Mouse (Mus musculus) forebrain, embryonic 15.5 days (tissue): Measurements from ENCODE around the gene Pcna. TPM values are rescaled to one million over a fixed set of nuclear protein-coding genes. Genes with fewer than 3 reads are reported as not detected.

Experiments used
- ATAC-seq: fragments of 200-750 bp; cut with Nextera tagmentation; replicated peaks from 2 replicates; pipeline ENCODE4 v1.8.0; 2017; ENCODE audit warnings: mild to moderate bottlenecking, moderate TSS enrichment, moderate library complexity
- H3K27ac ChIP-seq: fragments of 300-500 bp; sonication (generic); replicated peaks from 2 replicates; pipeline ENCODE4 v1.5.1; 2015; ENCODE audit warnings: mild to moderate bottlenecking, inconsistent platforms
- H3K27me3 ChIP-seq: fragments of 300-500 bp; sonication (generic); 2 replicates; pipeline ENCODE4 v1.6.1; 2015; ENCODE audit warnings: inconsistent platforms
- H3K36me3 ChIP-seq: fragments of 300-500 bp; sonication (generic); 2 replicates; pipeline ENCODE4 v1.6.1; 2015; ENCODE audit warnings: mild to moderate bottlenecking, inconsistent platforms
- H3K4me1 ChIP-seq: fragments of 300-500 bp; sonication (generic); 2 replicates; pipeline ENCODE4 v1.6.1; 2015; ENCODE audit warnings: inconsistent platforms
- H3K4me2 ChIP-seq: fragments of 300-500 bp; sonication (generic); replicated peaks from 2 replicates; pipeline ENCODE4 v1.6.1; 2015; ENCODE audit warnings: mild to moderate bottlenecking, inconsistent platforms
- H3K4me3 ChIP-seq: fragments of 300-500 bp; sonication (generic); 2 replicates; pipeline ENCODE4 v1.5.1; 2015; ENCODE audit warnings: mild to moderate bottlenecking, inconsistent platforms
- H3K9ac ChIP-seq: fragments of 300-500 bp; sonication (generic); replicated peaks from 2 replicates; pipeline ENCODE4 v1.6.1; 2015; ENCODE audit warnings: mild to moderate bottlenecking, inconsistent platforms
- H3K9me3 ChIP-seq: fragments of 300-500 bp; sonication (generic); 2 replicates; pipeline ENCODE4 v1.6.1; 2016; ENCODE audit warnings: inconsistent platforms
- WGBS: fragments of 180-500 bp; shearing (Covaris S2); methylation state at CpG from one replicate; pipeline ENCODE4 v1.1.7; 2015; ENCODE audit warnings: mixed read lengths; 5-methylcytosine and 5-hydroxymethylcytosine counted together
- polyA plus RNA-seq: library from polyadenylated mRNA; unstranded; fragments of >200 nt; fragmentation: Nextera tagmentation; extraction: Ambion mirVana; gene quantifications from 2 replicates; pipeline ENCODE4 v1.2.1, GENCODE M21; 2015

Pcna gene
- polyA plus RNA-seq, 1 experiment from 2014 or later = 190 TPM

DNA sequence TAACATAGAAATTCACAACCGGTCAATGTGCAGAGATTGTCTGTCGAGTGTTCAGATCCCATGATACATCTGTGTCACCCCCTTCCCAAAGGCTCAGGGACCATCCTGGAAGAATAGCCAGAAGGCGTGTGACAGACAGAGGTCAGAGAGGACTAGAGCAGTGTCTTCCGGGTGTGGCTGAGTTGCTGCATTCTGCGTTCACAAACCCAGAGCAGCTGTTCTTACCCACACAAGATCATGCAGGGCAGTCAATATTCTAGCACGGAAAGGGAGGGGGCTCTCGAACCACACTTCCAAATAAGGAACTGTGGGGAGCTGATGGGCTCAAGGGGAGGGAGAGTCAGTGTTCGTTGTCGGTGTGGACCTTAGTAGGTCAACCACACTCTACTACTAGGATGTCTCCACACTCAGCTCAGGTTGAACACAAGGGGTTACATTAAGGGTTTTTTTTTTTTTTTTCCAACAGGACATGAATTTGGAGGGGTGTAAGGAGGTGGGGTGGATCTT, 42.3 kb downstream of the Pcna start:
- Histone ChIP-seq H3K9me3 (no peaks in the 10 kb centered on the region), H3K27me3 (no peaks in the 10 kb centered on the region), H3K9ac (no peak overlapping the region), H3K4me3 (no peak overlapping the region), H3K27ac (no peak overlapping the region), H3K4me2 (no peak overlapping the region), H3K36me3 (no peaks in the 10 kb centered on the region), H3K4me1 (no peaks in the 10 kb centered on the region)
- 91% methylated on average over 9 of the region's 9 CpGs for WGBS
- ATAC-seq = no peak

DNA sequence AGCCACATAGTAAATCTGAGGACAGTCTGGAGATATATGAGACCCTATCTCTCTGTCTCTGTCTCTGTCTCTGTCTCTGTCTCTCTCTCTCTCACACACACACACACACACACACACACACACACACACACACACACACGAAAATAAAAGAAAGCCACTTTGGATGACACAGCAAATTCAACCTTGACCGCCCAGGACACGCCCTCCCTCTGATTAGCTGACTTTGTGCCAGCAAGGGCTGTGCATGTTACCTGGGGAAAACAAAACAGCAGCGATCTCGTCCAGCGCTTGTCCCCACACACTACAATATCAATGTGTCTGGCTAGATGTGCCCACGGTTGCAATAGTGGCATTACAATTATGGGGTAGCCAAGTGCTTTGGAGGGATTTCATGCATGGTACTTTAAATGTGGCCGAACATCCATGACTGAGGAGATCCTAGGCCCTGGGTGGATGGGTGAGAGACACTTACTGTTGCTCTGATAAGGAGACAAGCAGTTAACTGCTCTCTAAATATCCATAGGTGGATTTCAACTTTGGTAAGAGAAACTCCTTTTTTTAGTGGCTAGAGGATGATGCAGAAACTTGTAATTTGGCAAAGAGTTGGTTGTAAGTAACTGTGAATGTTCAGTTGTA, 44.8 kb downstream of the Pcna start:
- no peaks in the 10 kb centered on the region for H3K4me1 ChIP-seq
- H3K36me3 ChIP-seq = no peaks in the 10 kb centered on the region
- no peaks in the 10 kb centered on the region for H3K27me3 ChIP-seq
- ATAC-seq = no peak
- H3K9ac ChIP-seq = no peak overlapping the region
- WGBS = 79% methylated on average over 8 of the region's 8 CpGs
- H3K4me2 ChIP-seq = no peak overlapping the region
- H3K27ac ChIP-seq = no peak overlapping the region
- H3K9me3 ChIP-seq = no peaks in the 10 kb centered on the region
- no peak overlapping the region for H3K4me3 ChIP-seq

GRCm38 (mm10) chr2:132206316-132206881, 46.7 kb downstream of the Pcna start:
- no peak overlapping the region for H3K27ac ChIP-seq
- no peaks in the 10 kb centered on the region for H3K4me1 ChIP-seq
- no peak overlapping the region for H3K9ac ChIP-seq
- 87% methylated on average over 16 of the region's 16 CpGs for WGBS
- no peak for ATAC-seq
- no peaks in the 10 kb centered on the region for H3K36me3 ChIP-seq
- H3K4me2 ChIP-seq = no peak overlapping the region
- H3K4me3 ChIP-seq = no peak overlapping the region
- no peaks in the 10 kb centered on the region for H3K9me3 ChIP-seq
- no peaks in the 10 kb centered on the region for H3K27me3 ChIP-seq

GRCm38 (mm10) chr2:132205549-132205948, 47.6 kb downstream of the Pcna start:
- WGBS = 86% methylated on average over 4 of the region's 4 CpGs
- ATAC-seq = no peak
- H3K4me3 ChIP-seq = no peak overlapping the region
- no peaks in the 10 kb centered on the region for H3K27me3 ChIP-seq
- H3K9ac ChIP-seq = no peak overlapping the region
- no peak overlapping the region for H3K4me2 ChIP-seq
- H3K36me3 ChIP-seq = no peaks in the 10 kb centered on the region
- H3K27ac ChIP-seq = no peak overlapping the region
- H3K4me1 ChIP-seq = no peaks in the 10 kb centered on the region
- H3K9me3 ChIP-seq = no peaks in the 10 kb centered on the region

- whole genome bisulfite sequencing = 87% methylated on average over 3 of the region's 3 CpGs
- Histone ChIP-seq H3K27me3 (no peaks in the 10 kb centered on the region), H3K9ac (no peak overlapping the region)
Measured at GRCm38 (mm10) chr2:132203773-132204172, 49.3 kb downstream of the Pcna start.

DNA sequence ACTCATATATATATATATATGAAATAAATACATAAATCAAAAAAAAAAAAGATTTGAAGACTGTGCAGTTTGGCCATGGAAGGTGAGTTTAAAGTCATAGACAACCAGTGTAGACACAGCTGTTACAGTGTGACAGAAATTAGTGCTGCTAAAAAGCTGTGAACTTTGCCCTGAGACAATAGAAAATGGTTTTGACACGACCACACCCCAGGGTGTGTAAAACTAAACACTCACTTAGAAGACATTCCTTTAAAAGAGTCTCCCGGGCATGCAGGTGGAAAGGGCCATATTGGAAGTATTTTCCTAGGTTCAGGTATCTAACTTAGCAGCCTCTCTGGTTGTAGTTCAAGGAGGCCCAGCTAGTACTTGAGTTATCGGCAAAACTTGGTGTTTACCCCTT, 49.9 kb downstream of the Pcna start:
- Histone ChIP-seq H3K27ac (no peak overlapping the region), H3K4me2 (no peak overlapping the region), H3K4me3 (no peak overlapping the region), H3K9me3 (no peaks in the 10 kb centered on the region), H3K9ac (no peak overlapping the region), H3K27me3 (no peaks in the 10 kb centered on the region), H3K4me1 (no peaks in the 10 kb centered on the region), H3K36me3 (no peaks in the 10 kb centered on the region)
- WGBS = 85% methylated on average over 3 of the region's 3 CpGs
- no peak for ATAC-seq

More at GRCm38 (mm10) chr2:132203773-132204172, 49.3 kb downstream of the Pcna start:
- Histone ChIP-seq H3K36me3 (no peaks in the 10 kb centered on the region), H3K27ac (no peak overlapping the region), H3K4me1 (no peaks in the 10 kb centered on the region), H3K4me3 (no peak overlapping the region), H3K9me3 (no peaks in the 10 kb centered on the region), H3K4me2 (no peak overlapping the region)
- ATAC-seq = no peak

Other genes with a start within 250 kb of the Pcna start
- gene Rassf2, start 223.1 kb downstream of the Pcna start, polyA plus RNA-seq = 26.2 and 26.8 TPM in 2 replicates
- gene Slc23a2, start 108.2 kb downstream of the Pcna start, polyA plus RNA-seq = 27.6 and 30.2 TPM in 2 replicates
- gene Tmem230, start 5.5 kb downstream of the Pcna start, polyA plus RNA-seq = 47.1 and 47.2 TPM in 2 replicates
- gene Cds2, start 9.8 kb upstream of the Pcna start, polyA plus RNA-seq = 25.7 and 27.6 TPM in 2 replicates
- 5.0 and 5.1 TPM in 2 replicates for gene Prokr2, start 132.1 kb upstream of the Pcna start, polyA plus RNA-seq